Mouse (Mus musculus) central nervous system, embryonic 11.5 days (tissue): ENCODE data around the gene Tlr6. TPM values are rescaled to one million over a fixed set of nuclear protein-coding genes. Genes with fewer than 3 reads are reported as not detected.

Experiments used
- polyA plus RNA-seq: library from polyadenylated mRNA; depleted of rRNA; stranded (reverse); fragments of >200 nt; gene quantifications from 2 replicates; pipeline ENCODE4 v1.2.3, GENCODE M21; 2012; rRNA removed

Gene Tlr6
- polyA plus RNA-seq = 0.38 and 0.43 TPM in 2 replicates

DNA sequence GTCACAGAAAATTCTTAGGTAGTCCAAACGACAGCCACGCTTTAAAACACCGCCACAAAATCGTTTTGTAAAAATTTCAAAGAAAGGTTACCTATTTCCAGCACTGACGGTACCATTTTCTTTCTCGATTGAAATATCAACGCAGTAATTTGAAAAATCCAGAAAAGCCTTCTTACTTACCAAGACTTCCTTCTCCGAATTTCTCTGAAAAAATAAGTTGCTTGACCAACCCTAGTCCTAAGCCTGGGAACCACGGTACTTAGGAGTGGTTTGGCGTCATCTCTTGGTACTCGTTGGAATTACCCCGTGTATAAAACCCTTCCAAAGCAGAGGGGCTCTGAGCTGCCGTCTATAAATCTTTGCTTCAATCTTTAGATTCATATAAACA lies at the start of gene Tlr6:
Gene Tlr6 (minus strand): TSS at position 255 of the 388 bp plus-strand sequence.

DNA sequence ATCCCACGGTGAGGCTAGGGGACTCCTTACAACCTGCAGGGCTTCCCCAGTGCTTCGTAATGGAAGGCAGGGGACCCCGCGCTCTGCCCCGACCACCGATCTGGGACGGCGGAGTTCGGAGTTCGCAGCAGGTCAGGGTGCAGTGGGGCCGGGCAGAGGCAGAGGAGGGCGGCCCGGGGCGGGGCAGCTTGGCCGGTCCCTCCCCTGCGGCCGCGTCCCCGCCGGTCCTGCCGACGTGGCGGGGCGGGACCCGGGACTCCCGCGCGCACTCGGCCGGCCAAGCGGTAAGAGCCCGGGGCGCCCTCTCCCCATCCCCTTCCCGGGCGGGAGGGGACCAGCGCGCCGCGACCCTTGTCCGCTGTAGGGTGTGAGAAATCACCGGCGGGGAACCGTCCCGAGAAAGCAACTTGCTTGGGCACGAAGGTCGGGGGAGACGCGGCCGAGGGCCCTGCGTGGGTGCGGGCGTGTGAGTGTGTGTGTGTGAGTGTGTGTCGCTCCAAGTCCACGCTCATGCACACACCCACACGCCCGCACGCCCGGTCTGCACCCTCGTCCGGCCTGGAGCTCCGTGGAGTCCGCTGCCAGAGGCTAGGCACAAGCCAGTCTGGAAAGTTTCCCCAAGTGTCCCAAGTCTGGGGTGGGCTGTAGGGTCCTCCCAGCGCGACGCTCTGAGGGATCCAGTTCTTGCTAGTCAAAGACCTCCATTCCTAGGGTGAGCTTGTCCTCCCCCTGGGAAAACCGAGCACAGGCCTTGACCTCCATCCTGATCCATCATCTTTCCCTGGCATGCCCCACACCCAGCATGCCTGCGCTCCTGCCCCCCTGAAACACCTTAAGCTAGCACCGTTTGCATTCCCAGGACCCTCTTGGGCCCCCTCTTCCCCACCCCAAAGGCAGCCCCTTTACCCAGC lies 10.2 kb upstream of the Tlr6 start, which contains the start of gene Fam114a1:
Gene Fam114a1 (plus strand): TSS at position 211 of the 911 bp plus-strand sequence.

Other genes starting within 250 kb of the Tlr6 start
- 24.5 and 34.4 TPM in 2 replicates for gene Klf3, start 156.7 kb downstream of the Tlr6 start, polyA plus RNA-seq
- 0.48 and 0.70 TPM in 2 replicates for gene Tlr1, start 26.5 kb downstream of the Tlr6 start, polyA plus RNA-seq
- 20.0 and 22.5 TPM in 2 replicates for gene Fam114a1, start 10.0 kb upstream of the Tlr6 start, polyA plus RNA-seq
- gene Tmem156, start 132.0 kb upstream of the Tlr6 start, polyA plus RNA-seq = 0.13 and 0.17 TPM in 2 replicates
- gene Klhl5, start 147.4 kb upstream of the Tlr6 start, polyA plus RNA-seq = 22.4 and 31.8 TPM in 2 replicates
- 8.5 and 13.6 TPM in 2 replicates for gene Wdr19, start 239.6 kb upstream of the Tlr6 start, polyA plus RNA-seq